ENCODE assay signal across 33 mouse cellular contexts in the genomic region with DNA sequence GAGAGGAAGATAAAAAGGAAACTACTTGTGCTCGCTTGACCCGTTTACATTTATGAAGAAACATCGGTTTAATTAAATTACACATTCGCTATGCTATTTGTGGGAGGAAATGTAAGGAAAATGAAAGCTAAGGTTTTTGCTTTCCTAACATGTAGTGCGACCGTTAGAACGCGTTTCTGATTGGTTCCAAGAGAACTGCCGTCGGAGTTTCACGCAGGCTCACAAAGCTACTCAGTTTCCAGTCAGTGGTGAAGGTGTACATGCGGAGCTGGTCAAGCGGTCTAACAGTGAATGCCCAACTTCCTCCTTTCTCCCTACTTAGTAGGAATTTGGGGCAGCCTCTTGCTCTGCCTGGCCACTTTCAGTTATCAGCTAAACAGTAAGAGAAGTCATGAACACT. TPM values are rescaled to one million over a fixed set of nuclear protein-coding genes. Genes with fewer than 3 reads are reported as not detected.
DNase-seq lines count a peak whose midpoint lies in the region; ATAC-seq lines count a peak whose summit lies in the region.
"Had no signal": no experiment of that assay in that cellular context is flagged by ENCODE, and none has a peak within 500 bp of the region (broad histone marks: within the 10 kb centered on the region; RNA-seq: fewer than 3 reads in every experiment).

No protein-coding gene starts in this region.

- 90% methylated on average over 13 of the region's 13 CpGs for WGBS in limb, embryonic 10.5 days

- 0 out of 2 replicates have a peak, but pooled peaks have one; percentile 25 for ATAC-seq in granulocyte monocyte progenitor cell, adult 5-6 weeks (replicated peaks; ENCODE audit: poor library complexity, severe bottlenecking)
- ATAC-seq: CD4-positive, CD25-positive, alpha-beta regulatory T cell, adult 4 months; forebrain, embryonic 13.5 days; forebrain, embryonic 16.5 days; hindbrain, postnatal 0 days; inflammation-experienced regulatory T-cells, adult 6 months; Patski had no signal

- no peaks in the 10 kb centered on the region for H3K36me3 ChIP-seq in limb, embryonic 10.5 days
- H3K36me3 ChIP-seq: embryonic facial prominence, embryonic 12.5 days; forebrain, embryonic 10.5 days; hindbrain, embryonic 12.5 days had no signal

- H3K4me3 ChIP-seq in limb, embryonic 10.5 days: no peak overlapping the region
- H3K4me3 ChIP-seq: embryonic facial prominence, embryonic 12.5 days; forebrain, embryonic 10.5 days; forebrain, embryonic 13.5 days; hindbrain, embryonic 12.5 days had no signal

- peak; percentile 7 for DNase-seq in retina, postnatal 1 day
- no peak for DNase-seq in retina, embryonic 14.5 days (ENCODE audit: low spot score)
- DNase-seq in Muller cell, postnatal 12 days (ENCODE audit: inconsistent ontology term): peak; percentile 37
- DNase-seq in thymus, postnatal 10 days (ENCODE audit: low spot score in 2 of 2): no peak
- no peak for DNase-seq in limb, embryonic 10.5 days (ENCODE audit: low spot score)
- DNase-seq: adrenal gland, postnatal 10 days; adrenal gland, postnatal 36 days; cerebellum, adult 18-20 months; cerebellum, adult 9-10 months; cerebellum, postnatal 14 days; gastrocnemius, postnatal 10 days; gastrocnemius, postnatal 36 days; heart, adult 11 months had no signal

- peaks cover 3% of the 10 kb centered on the region; the same call in 1 of the 2 replicates for H3K4me1 ChIP-seq in limb, embryonic 10.5 days
- H3K4me1 ChIP-seq: embryonic facial prominence, embryonic 12.5 days; forebrain, embryonic 10.5 days; forebrain, embryonic 13.5 days; hindbrain, embryonic 12.5 days had no signal

- H3K27me3 ChIP-seq in limb, embryonic 10.5 days (ENCODE audit: low read depth, poor library complexity, severe bottlenecking): no peaks in the 10 kb centered on the region
- H3K27me3 ChIP-seq: embryonic facial prominence, embryonic 12.5 days; forebrain, embryonic 13.5 days; hindbrain, embryonic 12.5 days had no signal

- no peaks in the 10 kb centered on the region for H3K9me3 ChIP-seq in limb, embryonic 10.5 days (replicated peaks)
- H3K9me3 ChIP-seq: embryonic facial prominence, embryonic 12.5 days; forebrain, embryonic 10.5 days; forebrain, embryonic 13.5 days; hindbrain, embryonic 12.5 days had no signal

- no peak overlapping the region for H3K27ac ChIP-seq in limb, embryonic 10.5 days
- H3K27ac ChIP-seq: embryonic facial prominence, embryonic 12.5 days; forebrain, embryonic 10.5 days; forebrain, embryonic 13.5 days; hindbrain, embryonic 12.5 days; hindbrain, postnatal 0 days had no signal

RNA-seq across cellular contexts. Expression of a gene that starts 17.3 kb away (rescaled TPM):
- total RNA-seq in granulocyte monocyte progenitor cell, adult 5-6 weeks (2014; fragmentation: Nextera tagmentation): not detected in 2 replicates
- not detected in 2 replicates for total RNA-seq in granulocyte monocyte progenitor cell, adult 5-6 weeks (2017)
- not detected in 2 replicates for polyA plus RNA-seq in limb, embryonic 10.5 days (2016; fragmentation: Nextera tagmentation; extraction: Ambion mirVana)
- total RNA-seq: adrenal gland, adult 18-20 months; adrenal gland, postnatal 10 days; adrenal gland, postnatal 36 days; gastrocnemius, adult 18-20 months; gastrocnemius, postnatal 10 days; gastrocnemius, postnatal 36 days; heart, adult 8-10 months; heart, postnatal 25 days; hematopoietic stem cell, adult 5-6 weeks; hindbrain, postnatal 0 days; MEL had no signal
- polyA plus RNA-seq: C2C12; embryonic facial prominence, embryonic 12.5 days; forebrain, embryonic 10.5 days; forebrain, embryonic 13.5 days; heart, embryonic 11.5 days; heart, embryonic 14.5 days; heart, postnatal 0 days; hindbrain, embryonic 12.5 days; Patski had no signal

Comparison
In these comparisons a context has a peak if more than half of its experiments do, and no peak if none do; other contexts are left out.
1. DNase-seq: peak in retina, postnatal 1 day (single experiment) and Muller cell, postnatal 12 days (single experiment); none in retina, embryonic 14.5 days (single experiment), thymus, postnatal 10 days (0 of 2) and limb, embryonic 10.5 days (single experiment).